Mouse (Mus musculus): ENCODE measurements around the gene Sar1a.
A peak's percentile ranks its signal among the peaks of the same experiment; 100 is the strongest.

Sar1a gene

DNA sequence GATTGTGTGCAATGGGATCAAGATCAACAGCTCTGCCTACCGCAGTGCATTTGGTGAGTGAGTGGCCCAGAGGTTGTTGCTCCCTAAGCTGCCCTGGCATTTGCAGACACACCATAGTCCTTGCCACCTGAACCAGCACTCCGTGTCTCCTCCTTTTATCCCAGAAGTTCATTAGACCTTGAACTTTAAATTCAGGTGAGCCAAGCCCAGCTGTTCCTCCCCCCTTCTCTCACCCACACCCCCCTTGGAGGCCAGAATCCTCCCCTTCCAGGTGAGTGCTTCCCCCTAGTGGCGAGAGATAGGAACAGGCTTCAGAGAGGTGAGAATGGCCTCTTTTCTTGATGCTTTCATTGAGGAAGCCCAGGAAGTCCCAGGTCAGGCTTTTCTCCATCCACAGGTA is 54.3 kb downstream of the Sar1a start:
- DNase-seq (ENCODE audit: low spot score): peak; percentile 51

- DNase-seq (ENCODE audit: low spot score): no peak
Measured at GRCm38 (mm10) chr10:61736671-61737078, 56.6 kb downstream of the Sar1a start.

- DNase-seq (ENCODE audit: low spot score): no peak
Measured at GRCm38 (mm10) chr10:61737537-61737936, 57.4 kb downstream of the Sar1a start.

GRCm38 (mm10) chr10:61738126-61738525 is 58.0 kb downstream of the Sar1a start:
- no peak for DNase-seq (ENCODE audit: low spot score)

DNA sequence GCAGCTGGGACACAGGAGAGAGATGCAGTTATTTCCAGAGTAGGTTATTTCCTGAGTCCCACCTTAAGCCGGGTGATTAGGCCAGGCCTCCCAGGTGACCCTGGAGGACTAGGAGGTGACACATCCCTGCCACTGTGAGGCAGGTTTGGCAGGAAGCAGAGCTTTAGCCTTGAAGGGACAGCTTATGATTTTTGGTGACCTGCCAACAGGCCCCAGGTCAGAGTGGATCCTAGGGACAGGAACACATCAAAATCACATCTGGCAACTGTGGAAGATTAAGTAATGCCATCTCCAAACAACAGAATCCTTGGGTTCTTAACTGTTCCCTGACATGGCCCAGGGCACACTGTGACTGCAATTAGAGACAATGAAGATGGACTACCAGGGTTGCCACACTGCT is 61.2 kb downstream of the Sar1a start:
- no peak for DNase-seq (ENCODE audit: low spot score)

GRCm38 (mm10) chr10:61741873-61742272 is 61.8 kb downstream of the Sar1a start:
- no peak for DNase-seq (ENCODE audit: low spot score)

DNA sequence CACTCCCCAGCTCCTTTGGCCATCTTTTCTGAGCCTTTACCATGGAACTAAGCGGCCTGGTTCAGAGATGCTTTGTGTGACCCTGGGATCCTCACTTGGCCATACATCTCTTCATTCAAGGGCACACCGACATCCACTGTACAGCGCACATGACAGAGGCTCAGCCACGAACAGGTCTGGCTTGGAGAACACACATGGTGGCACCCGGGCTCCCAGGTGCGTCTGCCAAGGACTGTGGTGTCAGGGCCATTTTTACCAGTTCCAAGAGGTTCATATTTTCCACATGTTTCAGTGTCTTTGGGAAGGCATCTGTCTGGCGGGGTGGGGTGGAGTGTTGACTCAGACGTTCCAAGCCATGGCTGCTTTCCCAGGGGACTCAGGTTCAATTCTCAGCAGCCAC is 62.2 kb downstream of the Sar1a start:
- DNase-seq (ENCODE audit: low spot score): no peak

All from MN1 (cell line).